Mouse (Mus musculus) lung, adult 2 months (tissue): Measurements from ENCODE around the gene Rreb1.
A peak's percentile ranks its signal among the peaks of the same experiment; 100 is the strongest.

ENCODE experiments used
- CTCF ChIP-seq: fragments of 200-500 bp; IDR thresholded peaks from 2 replicates; pipeline ENCODE4 v1.5.1; 2011; ENCODE audit warnings: mild to moderate bottlenecking, low read length, control low read depth; ENCODE audit not compliant: insufficient read depth
- POLR2A ChIP-seq: fragments of 200-500 bp; IDR thresholded peaks from 2 replicates; pipeline ENCODE4 v1.6.1; 2011; ENCODE audit warnings: low read depth, mild to moderate bottlenecking, control low read depth, low read length, borderline replicate concordance; ENCODE audit errors: extremely low read depth

- TF ChIP-seq CTCF: peak; percentile 33
- TF ChIP-seq POLR2A: no peak
These were observed 187.1 kb downstream of the Rreb1 start for GRCm38 (mm10) chr13:37965126-37965914.
